Mouse (Mus musculus): ENCODE data around the gene Usp2. TPM values are rescaled to one million over a fixed set of nuclear protein-coding genes. Genes with fewer than 3 reads are reported as not detected.

Usp2 gene
- polyA plus RNA-seq, 1 experiment from 2014 or later = 89.6 TPM

GRCm38 (mm10) chr9:44071914-44072598 lies 5.2 kb downstream of the Usp2 start:
- H3K4me3 ChIP-seq (ENCODE audit: low read length) = peak overlapping the region; percentile 13; the same call in 1 of the 2 replicates
- H3K27me3 ChIP-seq (ENCODE audit: control insufficient read depth, insufficient read depth, low read length) = no peaks in the 10 kb centered on the region
- peak overlapping the region; percentile 39 for H3K9ac ChIP-seq (ENCODE audit: low read length)
- peak overlapping the region; percentile 63 for H3K4me2 ChIP-seq (ENCODE audit: low read depth, low read length)
- H3K36me3 ChIP-seq (ENCODE audit: control insufficient read depth, insufficient read depth) = 0 out of 2 replicates have a peak, but pooled peaks cover 2% of the 10 kb centered on the region
- peak overlapping the region; percentile 64 for H3K27ac ChIP-seq (ENCODE audit: low read length)
- no peak for ATAC-seq (replicated peaks; ENCODE audit: extremely low read depth, insufficient read depth, low FRiP score)
- WGBS = 22% methylated on average over 11 of the region's 11 CpGs
- H3K9me3 ChIP-seq (replicated peaks; ENCODE audit: control insufficient read depth, low read length) = no peaks in the 10 kb centered on the region
- peaks cover 57% of the 10 kb centered on the region for H3K4me1 ChIP-seq (ENCODE audit: control insufficient read depth, insufficient read depth, low read length)

DNA sequence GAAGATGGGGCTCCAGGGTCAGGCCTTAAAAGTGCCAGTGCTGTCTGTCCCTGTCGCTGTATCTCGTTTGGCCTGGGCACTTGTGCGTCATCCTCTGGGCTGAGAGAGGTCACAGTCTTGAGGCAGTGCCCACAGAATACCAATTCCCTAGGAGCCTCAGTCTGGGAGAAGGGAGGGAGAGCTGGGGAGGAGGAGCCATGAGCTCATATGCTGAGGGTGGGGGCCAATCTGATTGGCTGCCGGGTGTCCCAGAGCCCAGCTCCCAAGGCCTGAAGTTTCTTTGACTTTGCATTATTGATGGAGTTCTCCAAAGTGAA lies 5.7 kb downstream of the Usp2 start:
- ATAC-seq (replicated peaks; ENCODE audit: extremely low read depth, insufficient read depth, low FRiP score) = no peak; the same call in 1 of the 2 replicates
- H3K27me3 ChIP-seq (ENCODE audit: control insufficient read depth, insufficient read depth, low read length) = no peaks in the 10 kb centered on the region
- H3K27ac ChIP-seq (ENCODE audit: low read length) = peak overlapping the region; percentile 64
- H3K36me3 ChIP-seq (ENCODE audit: control insufficient read depth, insufficient read depth) = 0 out of 2 replicates have a peak, but pooled peaks cover 2% of the 10 kb centered on the region
- peaks cover 55% of the 10 kb centered on the region for H3K4me1 ChIP-seq (ENCODE audit: control insufficient read depth, insufficient read depth, low read length)
- no peaks in the 10 kb centered on the region for H3K9me3 ChIP-seq (replicated peaks; ENCODE audit: control insufficient read depth, low read length)
- H3K4me3 ChIP-seq (ENCODE audit: low read length) = no peak overlapping the region
- H3K4me2 ChIP-seq (ENCODE audit: low read depth, low read length) = peak overlapping the region; percentile 63
- WGBS = 26% methylated on average over 4 of the region's 4 CpGs
- H3K9ac ChIP-seq (ENCODE audit: low read length) = peak overlapping the region; percentile 39

DNA sequence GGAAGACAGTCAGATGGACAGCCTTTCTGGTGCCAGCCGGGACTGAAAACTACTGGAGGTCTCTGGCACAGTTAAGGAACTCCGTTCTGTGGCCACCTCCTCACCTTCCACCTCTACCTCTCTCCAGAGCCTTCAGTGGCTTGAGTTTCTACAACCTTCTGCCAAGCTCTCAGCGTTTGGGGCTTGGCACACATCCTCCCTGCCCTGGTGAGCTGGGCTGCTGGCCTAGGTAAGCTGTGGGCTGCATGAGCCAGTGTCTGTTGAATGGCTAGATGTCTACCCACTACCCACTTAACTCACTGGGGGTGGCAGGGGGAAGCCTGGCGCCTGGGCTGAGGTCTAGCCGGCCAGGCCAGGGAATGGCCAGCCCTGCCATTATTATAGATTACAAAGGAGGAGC lies 6.3 kb downstream of the Usp2 start:
- H3K4me1 ChIP-seq (ENCODE audit: control insufficient read depth, insufficient read depth, low read length) = peaks cover 57% of the 10 kb centered on the region

GRCm38 (mm10) chr9:44074395-44075275 lies 7.8 kb downstream of the Usp2 start:
- no peak overlapping the region for H3K9ac ChIP-seq (ENCODE audit: low read length)
- H3K4me2 ChIP-seq (ENCODE audit: low read depth, low read length) = no peak overlapping the region
- 0 out of 2 replicates have a peak, but pooled peaks cover 2% of the 10 kb centered on the region for H3K36me3 ChIP-seq (ENCODE audit: control insufficient read depth, insufficient read depth)
- 70% methylated on average over 9 of the region's 9 CpGs for WGBS
- H3K4me3 ChIP-seq (ENCODE audit: low read length) = no peak overlapping the region
- H3K27me3 ChIP-seq (ENCODE audit: control insufficient read depth, insufficient read depth, low read length) = no peaks in the 10 kb centered on the region
- H3K9me3 ChIP-seq (replicated peaks; ENCODE audit: control insufficient read depth, low read length) = no peaks in the 10 kb centered on the region
- H3K4me1 ChIP-seq (ENCODE audit: control insufficient read depth, insufficient read depth, low read length) = peaks cover 62% of the 10 kb centered on the region
- no peak for ATAC-seq (replicated peaks; ENCODE audit: extremely low read depth, insufficient read depth, low FRiP score)
- H3K27ac ChIP-seq (ENCODE audit: low read length) = no peak overlapping the region

More for the DNA sequence above, 6.3 kb downstream of the Usp2 start:
- WGBS = 56% methylated on average over 5 of the region's 5 CpGs
- peak overlapping the region; percentile 63; the same call in 1 of the 2 replicates for H3K4me2 ChIP-seq (ENCODE audit: low read depth, low read length)
- H3K36me3 ChIP-seq (ENCODE audit: control insufficient read depth, insufficient read depth) = 0 out of 2 replicates have a peak, but pooled peaks cover 2% of the 10 kb centered on the region
- no peaks in the 10 kb centered on the region for H3K9me3 ChIP-seq (replicated peaks; ENCODE audit: control insufficient read depth, low read length)
- no peaks in the 10 kb centered on the region for H3K27me3 ChIP-seq (ENCODE audit: control insufficient read depth, insufficient read depth, low read length)
- ATAC-seq (replicated peaks; ENCODE audit: extremely low read depth, insufficient read depth, low FRiP score) = no peak
- H3K4me3 ChIP-seq (ENCODE audit: low read length) = no peak overlapping the region
- H3K9ac ChIP-seq (ENCODE audit: low read length) = peak overlapping the region; percentile 23; the same call in 1 of the 2 replicates
- peak overlapping the region; percentile 64 for H3K27ac ChIP-seq (ENCODE audit: low read length)

GRCm38 (mm10) chr9:44075276-44075995 lies 8.6 kb downstream of the Usp2 start:
- 75% methylated on average over 24 of the region's 24 CpGs for WGBS
- H3K4me1 ChIP-seq (ENCODE audit: control insufficient read depth, insufficient read depth, low read length) = peaks cover 70% of the 10 kb centered on the region
- no peak for ATAC-seq (replicated peaks; ENCODE audit: extremely low read depth, insufficient read depth, low FRiP score)

DNA sequence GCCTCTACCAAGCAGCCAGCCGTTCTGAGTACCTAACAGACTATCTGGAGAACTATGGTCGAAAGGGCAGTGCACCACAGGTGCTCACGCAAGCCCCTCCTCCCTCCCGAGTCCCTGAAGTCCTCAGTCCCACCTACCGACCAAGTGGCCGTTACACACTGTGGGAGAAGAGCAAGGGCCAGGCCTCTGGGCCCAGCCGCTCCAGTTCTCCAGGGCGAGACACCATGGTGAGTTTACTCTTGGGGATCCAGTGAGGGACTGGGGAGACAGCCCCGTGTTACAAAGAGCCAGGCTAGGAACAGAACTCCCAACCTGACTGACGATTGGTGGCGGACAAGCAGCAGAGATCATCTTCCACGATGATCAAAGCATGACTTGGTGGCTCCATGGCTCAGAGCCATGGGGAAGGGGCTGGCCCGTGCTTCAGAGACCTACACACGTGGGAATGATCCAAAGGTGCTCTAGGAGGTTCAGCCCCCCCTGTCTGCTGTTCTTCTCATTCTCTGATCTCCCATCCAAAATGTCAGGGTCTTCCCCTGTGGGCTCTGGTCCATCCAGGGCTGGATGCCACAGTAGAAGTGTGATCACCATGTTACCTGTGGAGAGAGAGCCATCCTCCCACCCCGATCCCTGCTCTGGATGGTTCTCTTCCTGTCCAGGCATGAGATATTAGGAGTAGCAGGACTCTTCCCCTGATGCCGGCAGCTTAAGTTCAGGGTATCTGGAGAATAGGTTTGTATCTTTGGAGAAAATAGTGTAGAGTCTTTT lies 9.4 kb downstream of the Usp2 start:
- no peaks in the 10 kb centered on the region for H3K27me3 ChIP-seq (ENCODE audit: control insufficient read depth, insufficient read depth, low read length)
- H3K4me1 ChIP-seq (ENCODE audit: control insufficient read depth, insufficient read depth, low read length) = peaks cover 70% of the 10 kb centered on the region
- peak overlapping the region; percentile 30; the same call in 1 of the 2 replicates for H3K9ac ChIP-seq (ENCODE audit: low read length)
- 0 out of 2 replicates have a peak overlapping the region, but pooled peaks have one; percentile 31 for H3K27ac ChIP-seq (ENCODE audit: low read length)
- peak overlapping the region; percentile 17; the same call in 1 of the 2 replicates for H3K4me2 ChIP-seq (ENCODE audit: low read depth, low read length)
- 0 out of 2 replicates have a peak, but pooled peaks cover 2% of the 10 kb centered on the region for H3K36me3 ChIP-seq (ENCODE audit: control insufficient read depth, insufficient read depth)
- no peak overlapping the region for H3K4me3 ChIP-seq (ENCODE audit: low read length)
- no peaks in the 10 kb centered on the region for H3K9me3 ChIP-seq (replicated peaks; ENCODE audit: control insufficient read depth, low read length)
- ATAC-seq (replicated peaks; ENCODE audit: extremely low read depth, insufficient read depth, low FRiP score) = no peak
- 59% methylated on average over 15 of the region's 16 CpGs for WGBS

More at GRCm38 (mm10) chr9:44075276-44075995, 8.6 kb downstream of the Usp2 start:
- Histone ChIP-seq H3K36me3 (ENCODE audit: control insufficient read depth, insufficient read depth) (0 out of 2 replicates have a peak, but pooled peaks cover 2% of the 10 kb centered on the region), H3K4me3 (ENCODE audit: low read length) (no peak overlapping the region), H3K9me3 (replicated peaks; ENCODE audit: control insufficient read depth, low read length) (no peaks in the 10 kb centered on the region), H3K9ac (ENCODE audit: low read length) (no peak overlapping the region), H3K4me2 (ENCODE audit: low read depth, low read length) (no peak overlapping the region), H3K27ac (ENCODE audit: low read length) (no peak overlapping the region), H3K27me3 (ENCODE audit: control insufficient read depth, insufficient read depth, low read length) (no peaks in the 10 kb centered on the region)

GRCm38 (mm10) chr9:44076764-44077120 lies 9.9 kb downstream of the Usp2 start:
- peak overlapping the region; percentile 17; the same call in 1 of the 2 replicates for H3K4me2 ChIP-seq (ENCODE audit: low read depth, low read length)
- 0 out of 2 replicates have a peak, but pooled peaks cover 2% of the 10 kb centered on the region for H3K36me3 ChIP-seq (ENCODE audit: control insufficient read depth, insufficient read depth)
- H3K27ac ChIP-seq (ENCODE audit: low read length) = no peak overlapping the region
- peaks cover 67% of the 10 kb centered on the region for H3K4me1 ChIP-seq (ENCODE audit: control insufficient read depth, insufficient read depth, low read length)
- H3K9me3 ChIP-seq (replicated peaks; ENCODE audit: control insufficient read depth, low read length) = no peaks in the 10 kb centered on the region
- WGBS = 21% methylated on average over 5 of the region's 5 CpGs
- H3K27me3 ChIP-seq (ENCODE audit: control insufficient read depth, insufficient read depth, low read length) = no peaks in the 10 kb centered on the region
- ATAC-seq (replicated peaks; ENCODE audit: extremely low read depth, insufficient read depth, low FRiP score) = no peak
- H3K4me3 ChIP-seq (ENCODE audit: low read length) = no peak overlapping the region
- H3K9ac ChIP-seq (ENCODE audit: low read length) = no peak overlapping the region

DNA sequence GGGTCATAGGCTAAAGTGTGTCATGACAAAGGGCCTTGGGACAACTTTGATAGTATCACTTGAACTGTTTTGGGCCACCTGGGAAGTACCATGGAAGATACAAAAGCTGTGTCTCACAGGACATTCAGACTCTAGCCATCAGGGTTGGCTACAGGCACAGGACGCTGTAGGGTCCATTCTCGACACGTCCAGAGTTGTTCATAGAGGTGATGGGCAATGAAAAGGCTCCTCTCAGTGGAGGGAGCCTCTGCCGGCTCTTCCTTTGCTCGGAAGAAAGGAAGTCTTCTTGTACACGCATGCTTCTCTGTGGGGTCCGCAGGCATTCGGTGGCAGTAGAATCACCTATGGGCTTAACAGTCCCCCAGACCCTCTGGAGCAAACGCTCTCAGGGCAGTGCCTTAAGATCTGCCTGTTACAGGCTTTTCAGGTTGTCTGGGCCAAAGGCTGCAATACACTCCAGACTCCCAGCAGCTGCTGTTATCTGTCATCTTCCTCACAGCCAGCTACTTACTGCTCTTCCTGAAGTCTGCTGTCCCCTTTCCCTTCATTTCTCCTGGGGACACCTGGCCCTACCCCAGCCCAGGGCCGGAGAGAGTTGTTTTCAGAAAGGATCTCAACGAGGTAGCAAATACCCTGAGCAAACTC lies 10.6 kb downstream of the Usp2 start:
- H3K4me1 ChIP-seq (ENCODE audit: control insufficient read depth, insufficient read depth, low read length) = peaks cover 60% of the 10 kb centered on the region
- no peak overlapping the region for H3K4me2 ChIP-seq (ENCODE audit: low read depth, low read length)
- WGBS = 78% methylated on average over 11 of the region's 11 CpGs
- H3K9me3 ChIP-seq (replicated peaks; ENCODE audit: control insufficient read depth, low read length) = no peaks in the 10 kb centered on the region
- no peak overlapping the region for H3K4me3 ChIP-seq (ENCODE audit: low read length)
- H3K27ac ChIP-seq (ENCODE audit: low read length) = peak overlapping the region; percentile 93; the same call in 1 of the 2 replicates
- H3K9ac ChIP-seq (ENCODE audit: low read length) = no peak overlapping the region
- no peaks in the 10 kb centered on the region for H3K27me3 ChIP-seq (ENCODE audit: control insufficient read depth, insufficient read depth, low read length)
- 0 out of 2 replicates have a peak, but pooled peaks cover 2% of the 10 kb centered on the region for H3K36me3 ChIP-seq (ENCODE audit: control insufficient read depth, insufficient read depth)
- ATAC-seq (replicated peaks; ENCODE audit: extremely low read depth, insufficient read depth, low FRiP score) = no peak
